Mouse (Mus musculus): ENCODE measurements around the gene Rab19. TPM values are rescaled to one million over a fixed set of nuclear protein-coding genes. Genes with fewer than 3 reads are reported as not detected.

Gene Rab19
- polyA plus RNA-seq, 1 experiment = 2.7 TPM

DNA sequence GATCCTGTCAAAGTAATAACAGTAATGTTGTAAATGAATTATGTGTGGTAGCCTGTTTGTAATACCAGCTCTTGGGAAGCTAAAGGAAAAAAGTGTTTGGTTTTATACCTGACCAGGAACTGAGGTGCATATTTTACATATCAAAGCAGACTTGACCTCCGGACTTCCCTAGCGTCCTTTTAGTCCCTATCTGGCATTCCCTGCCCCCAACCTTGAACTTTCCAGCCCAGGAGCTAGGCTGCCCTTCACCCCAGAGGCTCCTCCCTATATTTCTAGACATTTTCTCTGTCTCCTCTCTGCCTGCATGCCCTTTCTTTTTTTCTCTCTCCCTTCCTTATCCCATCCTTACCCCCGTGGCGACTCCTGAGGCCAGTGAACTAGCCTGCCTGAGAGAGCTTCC, 39.9 kb downstream of the Rab19 start:
- Histone ChIP-seq H3K4me3 (ENCODE audit: insufficient read depth, low read depth, low read length) (no peak overlapping the region), H3K4me1 (ENCODE audit: control insufficient read depth, insufficient read depth, low read length) (peaks cover 5% of the 10 kb centered on the region; the same call in 1 of the 2 replicates), H3K27ac (ENCODE audit: insufficient read depth, low read depth, low read length) (no peak overlapping the region), H3K27me3 (replicated peaks; ENCODE audit: control insufficient read depth, insufficient read depth, low read length) (no peaks in the 10 kb centered on the region), H3K36me3 (ENCODE audit: control insufficient read depth, insufficient read depth, low read length) (no peaks in the 10 kb centered on the region)
- 48% methylated on average over 4 of the region's 4 CpGs for WGBS
- no peak for TF ChIP-seq POLR2A (IDR thresholded peaks at IDR 0.05; ENCODE audit: low read depth, low read length)
- TF ChIP-seq CTCF (conservative IDR thresholded peaks at IDR 0.05; ENCODE audit: insufficient read depth, insufficient read length, low read depth, low read length) = no peak
- DNase-seq = no peak

DNA sequence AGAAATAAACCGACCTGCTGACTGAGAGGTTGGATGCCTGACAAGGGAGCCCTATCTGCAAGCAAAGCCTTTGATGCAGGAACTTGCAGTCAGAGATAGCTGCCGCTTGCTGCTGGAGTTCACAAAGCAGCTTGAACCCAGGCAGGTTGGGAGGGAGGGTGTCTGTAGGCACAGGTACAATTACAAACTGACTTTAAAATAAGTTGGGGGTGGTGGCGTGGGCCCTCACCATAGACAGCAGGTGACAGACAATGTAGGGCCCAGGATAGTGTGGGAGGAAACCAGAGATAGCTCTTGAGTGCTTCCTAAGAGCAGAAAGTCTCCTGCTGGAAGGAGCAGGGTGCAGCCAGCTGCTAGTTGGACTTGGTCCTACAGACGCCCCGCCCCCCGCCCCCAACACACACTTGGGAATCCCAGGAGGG, 42.2 kb downstream of the Rab19 start:
- 0 out of 2 replicates have a peak, but pooled peaks cover under 1% of the 10 kb centered on the region for H3K4me1 ChIP-seq (ENCODE audit: control insufficient read depth, insufficient read depth, low read length)
- no peak overlapping the region for H3K27ac ChIP-seq (ENCODE audit: insufficient read depth, low read depth, low read length)
- DNase-seq = no peak
- H3K4me3 ChIP-seq (ENCODE audit: insufficient read depth, low read depth, low read length) = no peak overlapping the region
- H3K27me3 ChIP-seq (replicated peaks; ENCODE audit: control insufficient read depth, insufficient read depth, low read length) = no peaks in the 10 kb centered on the region
- no peak for TF ChIP-seq POLR2A (IDR thresholded peaks at IDR 0.05; ENCODE audit: low read depth, low read length)
- TF ChIP-seq CTCF (conservative IDR thresholded peaks at IDR 0.05; ENCODE audit: insufficient read depth, insufficient read length, low read depth, low read length) = no peak
- H3K36me3 ChIP-seq (ENCODE audit: control insufficient read depth, insufficient read depth, low read length) = no peaks in the 10 kb centered on the region
- WGBS = 64% methylated on average over 6 of the region's 6 CpGs

DNA sequence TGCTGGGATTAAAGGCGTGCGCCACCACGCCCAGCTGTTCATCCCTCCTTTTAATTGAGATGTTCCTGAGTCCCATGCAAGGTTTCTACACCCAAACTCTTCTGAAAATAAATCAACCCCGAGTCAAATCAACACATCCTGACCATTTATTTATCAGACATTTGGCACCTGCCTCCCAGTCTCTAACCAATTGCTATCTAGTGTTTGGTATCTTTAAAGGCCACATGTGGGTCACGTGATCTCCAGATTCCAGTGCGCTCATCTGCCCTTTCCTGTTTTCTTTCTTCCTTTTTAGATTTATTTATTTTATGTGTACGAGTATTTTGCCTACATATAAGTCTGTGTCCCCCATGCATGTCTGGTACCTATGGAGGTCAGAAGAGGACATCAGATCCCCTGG, 42.7 kb downstream of the Rab19 start:
- H3K27ac ChIP-seq (ENCODE audit: insufficient read depth, low read depth, low read length) = no peak overlapping the region
- 92% methylated on average over 7 of the region's 7 CpGs for WGBS
- H3K4me1 ChIP-seq (ENCODE audit: control insufficient read depth, insufficient read depth, low read length) = no peaks in the 10 kb centered on the region
- no peak overlapping the region for H3K4me3 ChIP-seq (ENCODE audit: insufficient read depth, low read depth, low read length)
- no peaks in the 10 kb centered on the region for H3K27me3 ChIP-seq (replicated peaks; ENCODE audit: control insufficient read depth, insufficient read depth, low read length)
- no peak for TF ChIP-seq CTCF (conservative IDR thresholded peaks at IDR 0.05; ENCODE audit: insufficient read depth, insufficient read length, low read depth, low read length)
- H3K36me3 ChIP-seq (ENCODE audit: control insufficient read depth, insufficient read depth, low read length) = no peaks in the 10 kb centered on the region
- no peak for DNase-seq

DNA sequence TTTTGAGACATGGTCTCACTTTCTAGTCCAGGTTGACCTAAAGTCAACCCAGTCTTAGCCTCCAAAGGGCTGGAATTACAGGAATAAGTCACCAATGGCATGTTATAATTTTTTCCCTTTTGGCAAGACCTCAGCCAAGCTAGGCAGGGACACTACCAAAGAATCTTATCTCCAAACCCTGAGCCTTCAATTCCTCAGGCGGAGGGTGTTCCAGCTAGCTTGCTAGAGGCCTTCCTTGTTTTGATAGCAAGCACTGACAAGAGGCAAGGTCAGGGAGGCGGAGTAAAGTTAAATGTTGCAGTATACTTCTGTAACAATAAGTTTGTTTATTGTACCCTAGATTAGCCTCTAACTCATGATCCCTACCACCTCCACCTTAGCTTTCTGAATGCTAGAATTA, 44.2 kb downstream of the Rab19 start:
- Histone ChIP-seq H3K4me1 (ENCODE audit: control insufficient read depth, insufficient read depth, low read length) (no peaks in the 10 kb centered on the region), H3K27me3 (replicated peaks; ENCODE audit: control insufficient read depth, insufficient read depth, low read length) (no peaks in the 10 kb centered on the region), H3K27ac (ENCODE audit: insufficient read depth, low read depth, low read length) (no peak overlapping the region), H3K36me3 (ENCODE audit: control insufficient read depth, insufficient read depth, low read length) (no peaks in the 10 kb centered on the region), H3K4me3 (ENCODE audit: insufficient read depth, low read depth, low read length) (no peak overlapping the region)
- WGBS = 95% methylated on average over 2 of the region's 2 CpGs
- DNase-seq = no peak
- TF ChIP-seq CTCF (conservative IDR thresholded peaks at IDR 0.05; ENCODE audit: insufficient read depth, insufficient read length, low read depth, low read length) (no peak), POLR2A (IDR thresholded peaks at IDR 0.05; ENCODE audit: low read depth, low read length) (no peak)

DNA sequence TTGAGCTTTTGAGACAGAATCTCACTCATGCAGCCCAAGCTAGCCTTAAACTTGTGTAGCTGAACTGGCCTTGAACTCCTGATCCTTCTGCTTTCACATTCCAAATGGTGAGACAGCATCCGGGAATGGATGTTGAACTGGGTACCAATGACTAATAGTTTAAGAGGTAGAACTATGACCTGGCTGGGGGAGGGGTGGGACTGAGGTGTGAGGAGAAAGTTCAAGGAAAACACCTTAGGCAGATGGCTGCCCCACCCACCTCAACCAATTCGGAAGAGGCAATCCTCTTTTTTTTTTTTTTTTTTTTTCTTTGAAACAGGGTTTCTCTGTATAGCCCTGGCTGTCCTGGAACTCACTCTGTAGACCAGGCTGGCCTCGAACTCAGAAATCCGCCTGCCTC, 45.8 kb downstream of the Rab19 start:
- Histone ChIP-seq H3K4me1 (ENCODE audit: control insufficient read depth, insufficient read depth, low read length) (no peaks in the 10 kb centered on the region), H3K27ac (ENCODE audit: insufficient read depth, low read depth, low read length) (no peak overlapping the region), H3K36me3 (ENCODE audit: control insufficient read depth, insufficient read depth, low read length) (no peaks in the 10 kb centered on the region), H3K4me3 (ENCODE audit: insufficient read depth, low read depth, low read length) (no peak overlapping the region), H3K27me3 (replicated peaks; ENCODE audit: control insufficient read depth, insufficient read depth, low read length) (no peaks in the 10 kb centered on the region)
- no peak for DNase-seq
- WGBS = 76% methylated on average over 4 of the region's 4 CpGs
- no peak for TF ChIP-seq CTCF (conservative IDR thresholded peaks at IDR 0.05; ENCODE audit: insufficient read depth, insufficient read length, low read depth, low read length)
- no peak for TF ChIP-seq POLR2A (IDR thresholded peaks at IDR 0.05; ENCODE audit: low read depth, low read length)

DNA sequence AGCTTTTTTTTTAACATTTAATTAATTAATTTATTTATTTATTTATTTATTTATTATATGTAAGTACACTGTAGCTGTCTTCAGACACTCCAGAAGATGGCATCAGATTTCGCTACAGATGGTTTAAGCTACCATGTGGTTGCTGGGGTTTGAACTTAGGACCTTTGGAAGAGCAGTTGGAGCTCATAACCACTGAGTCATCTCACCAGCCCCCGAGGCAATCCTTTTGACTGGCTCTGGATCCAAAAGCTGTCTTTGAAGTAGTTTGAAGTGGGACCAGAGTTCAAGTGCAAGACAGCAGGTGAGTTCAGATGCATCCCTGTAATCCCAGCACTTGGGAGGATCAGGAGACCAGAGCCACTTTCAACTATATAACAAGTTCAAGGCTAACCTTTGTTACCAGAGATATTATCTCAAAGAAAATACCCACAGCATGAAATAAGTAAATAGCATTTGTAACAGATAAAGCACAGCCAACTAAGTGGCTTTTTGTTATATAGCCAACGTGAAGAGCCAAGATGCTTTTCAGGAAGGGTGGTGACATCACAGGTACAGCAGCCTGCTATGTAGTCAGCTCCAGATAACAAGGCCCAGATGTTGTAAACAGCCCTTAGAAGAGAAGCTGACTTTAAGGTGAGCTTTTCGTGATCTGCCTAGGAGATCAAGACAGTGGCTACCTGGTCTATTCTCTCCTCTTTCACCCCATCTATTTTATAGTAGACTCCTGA, 46.5 kb downstream of the Rab19 start:
- no peak overlapping the region for H3K27ac ChIP-seq (ENCODE audit: insufficient read depth, low read depth, low read length)
- no peak for TF ChIP-seq POLR2A (IDR thresholded peaks at IDR 0.05; ENCODE audit: low read depth, low read length)
- TF ChIP-seq CTCF (conservative IDR thresholded peaks at IDR 0.05; ENCODE audit: insufficient read depth, insufficient read length, low read depth, low read length) = no peak
- no peak overlapping the region for H3K4me3 ChIP-seq (ENCODE audit: insufficient read depth, low read depth, low read length)
- H3K36me3 ChIP-seq (ENCODE audit: control insufficient read depth, insufficient read depth, low read length) = no peaks in the 10 kb centered on the region
- no peaks in the 10 kb centered on the region for H3K27me3 ChIP-seq (replicated peaks; ENCODE audit: control insufficient read depth, insufficient read depth, low read length)
- DNase-seq = no peak
- H3K4me1 ChIP-seq (ENCODE audit: control insufficient read depth, insufficient read depth, low read length) = no peaks in the 10 kb centered on the region
- 83% methylated on average over 4 of the region's 4 CpGs for WGBS

DNA sequence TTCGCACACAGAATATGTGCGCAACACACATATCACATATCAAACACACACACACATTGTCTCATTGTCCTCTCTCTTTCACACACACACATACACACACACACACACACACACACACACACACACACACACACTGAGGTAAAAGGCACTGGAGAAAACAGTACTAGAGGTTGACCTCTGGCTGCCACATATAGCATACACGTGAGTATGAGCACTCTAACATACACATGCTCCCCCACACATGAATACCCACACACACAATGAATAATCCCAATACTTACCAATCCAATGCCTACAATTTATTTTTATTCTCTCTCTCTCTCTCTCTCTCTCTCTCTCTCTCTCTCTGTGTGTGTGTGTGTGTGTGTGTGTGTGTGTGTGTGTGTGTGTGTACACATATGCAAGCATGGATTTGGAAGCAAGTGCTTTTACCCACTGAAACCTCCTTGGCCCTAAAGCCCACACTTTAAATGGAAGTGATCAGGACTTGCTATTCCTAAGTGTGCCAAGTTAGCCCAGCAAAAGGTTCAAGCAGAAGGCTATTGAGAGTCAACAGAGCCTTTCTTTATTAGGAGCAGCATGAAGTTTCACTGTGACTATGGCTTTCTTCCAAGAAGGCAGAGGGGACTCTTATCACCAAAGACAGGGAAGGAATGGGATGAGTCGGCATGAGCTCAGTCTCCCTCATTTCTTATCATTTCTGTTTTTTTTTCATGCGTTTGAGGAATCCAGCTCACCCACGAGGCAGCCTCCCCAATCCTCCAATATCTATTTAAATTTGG, 48.2 kb downstream of the Rab19 start:
- 81% methylated on average over 6 of the region's 6 CpGs for WGBS
- Histone ChIP-seq H3K27me3 (replicated peaks; ENCODE audit: control insufficient read depth, insufficient read depth, low read length) (no peaks in the 10 kb centered on the region), H3K27ac (ENCODE audit: insufficient read depth, low read depth, low read length) (no peak overlapping the region)

More for the DNA sequence above, 48.2 kb downstream of the Rab19 start:
- no peak overlapping the region for H3K4me3 ChIP-seq (ENCODE audit: insufficient read depth, low read depth, low read length)
- H3K4me1 ChIP-seq (ENCODE audit: control insufficient read depth, insufficient read depth, low read length) = no peaks in the 10 kb centered on the region
- TF ChIP-seq CTCF (conservative IDR thresholded peaks at IDR 0.05; ENCODE audit: insufficient read depth, insufficient read length, low read depth, low read length) (no peak), POLR2A (IDR thresholded peaks at IDR 0.05; ENCODE audit: low read depth, low read length) (no peak)
- no peak for DNase-seq
- no peaks in the 10 kb centered on the region for H3K36me3 ChIP-seq (ENCODE audit: control insufficient read depth, insufficient read depth, low read length)

Measured in kidney, adult 2 months (tissue).